Mouse (Mus musculus) lung, postnatal 0 days (tissue): ENCODE measurements around the gene Pla2g7. TPM values are rescaled to one million over a fixed set of nuclear protein-coding genes. Genes with fewer than 3 reads are reported as not detected.
A peak's percentile ranks its signal among the peaks of the same experiment; 100 is the strongest.

Experiments used
- ATAC-seq: fragments of 200-750 bp; cut with Nextera tagmentation; 2 replicates; pipeline ENCODE4 v1.8.0; 2017; ENCODE audit warnings: moderate library complexity
- DNase-seq: peaks from one replicate; pipeline ENCODE4 v3.0.0-alpha.2; 2016; ENCODE audit warnings: low spot score
- H3K27ac ChIP-seq: fragments of 300-500 bp; sonication (generic); 2 replicates; pipeline ENCODE4 v1.5.1; 2014; ENCODE audit warnings: antibody characterized with exemption, mild to moderate bottlenecking, low read length, mixed read lengths
- H3K27me3 ChIP-seq: fragments of 300-500 bp; sonication (generic); replicated peaks from 2 replicates; pipeline ENCODE4 v1.6.1; 2014; ENCODE audit warnings: low read length, mixed read lengths; ENCODE audit not compliant: insufficient read depth
- H3K36me3 ChIP-seq: fragments of 300-500 bp; sonication (generic); 2 replicates; pipeline ENCODE4 v1.6.1; 2014; ENCODE audit warnings: low read length, mixed read lengths; ENCODE audit not compliant: insufficient read depth
- H3K4me1 ChIP-seq: fragments of 300-500 bp; sonication (generic); 2 replicates; pipeline ENCODE4 v1.6.1; 2014; ENCODE audit warnings: antibody characterized with exemption, low read depth, low read length, mixed read lengths; ENCODE audit not compliant: insufficient read depth
- H3K4me2 ChIP-seq: fragments of 300-500 bp; sonication (generic); replicated peaks from 2 replicates; pipeline ENCODE4 v1.6.1; 2014; ENCODE audit warnings: low read depth, mild to moderate bottlenecking, low read length, moderate library complexity, mixed read lengths
- H3K4me3 ChIP-seq: fragments of 300-500 bp; sonication (generic); 2 replicates; pipeline ENCODE4 v1.5.1; 2014; ENCODE audit warnings: low read depth, low read length
- H3K9ac ChIP-seq: fragments of 300-500 bp; sonication (generic); replicated peaks from 2 replicates; pipeline ENCODE4 v1.6.1; 2014; ENCODE audit warnings: low read depth, mild to moderate bottlenecking
- H3K9me3 ChIP-seq: fragments of 300-500 bp; sonication (generic); 2 replicates; pipeline ENCODE4 v1.6.1; 2016; ENCODE audit warnings: low read length, mixed read lengths
- CTCF ChIP-seq: IDR thresholded peaks from 2 replicates; pipeline ENCODE4 v1.5.1; 2016; ENCODE audit warnings: antibody characterized with exemption, mild to moderate bottlenecking
- EP300 ChIP-seq: IDR thresholded peaks from 2 replicates; pipeline ENCODE4 v1.6.1; 2016; ENCODE audit warnings: antibody characterized with exemption, mild to moderate bottlenecking, control low read depth
- WGBS: fragments of 180-500 bp; shearing (Covaris S2); extraction: QIAGEN DNeasy Blood & Tissue Kit; methylation state at CpG from one replicate; pipeline ENCODE4 v1.1.7; 2014; 5-methylcytosine and 5-hydroxymethylcytosine counted together
- polyA plus RNA-seq: library from polyadenylated mRNA; unstranded; fragments of >200 nt; fragmentation: Nextera tagmentation; extraction: Ambion mirVana; gene quantifications from 2 replicates; pipeline ENCODE4 v1.2.1, GENCODE M21; 2015

Pla2g7 gene
- polyA plus RNA-seq: 13.9 and 15.8 TPM in 2 replicates

DNA sequence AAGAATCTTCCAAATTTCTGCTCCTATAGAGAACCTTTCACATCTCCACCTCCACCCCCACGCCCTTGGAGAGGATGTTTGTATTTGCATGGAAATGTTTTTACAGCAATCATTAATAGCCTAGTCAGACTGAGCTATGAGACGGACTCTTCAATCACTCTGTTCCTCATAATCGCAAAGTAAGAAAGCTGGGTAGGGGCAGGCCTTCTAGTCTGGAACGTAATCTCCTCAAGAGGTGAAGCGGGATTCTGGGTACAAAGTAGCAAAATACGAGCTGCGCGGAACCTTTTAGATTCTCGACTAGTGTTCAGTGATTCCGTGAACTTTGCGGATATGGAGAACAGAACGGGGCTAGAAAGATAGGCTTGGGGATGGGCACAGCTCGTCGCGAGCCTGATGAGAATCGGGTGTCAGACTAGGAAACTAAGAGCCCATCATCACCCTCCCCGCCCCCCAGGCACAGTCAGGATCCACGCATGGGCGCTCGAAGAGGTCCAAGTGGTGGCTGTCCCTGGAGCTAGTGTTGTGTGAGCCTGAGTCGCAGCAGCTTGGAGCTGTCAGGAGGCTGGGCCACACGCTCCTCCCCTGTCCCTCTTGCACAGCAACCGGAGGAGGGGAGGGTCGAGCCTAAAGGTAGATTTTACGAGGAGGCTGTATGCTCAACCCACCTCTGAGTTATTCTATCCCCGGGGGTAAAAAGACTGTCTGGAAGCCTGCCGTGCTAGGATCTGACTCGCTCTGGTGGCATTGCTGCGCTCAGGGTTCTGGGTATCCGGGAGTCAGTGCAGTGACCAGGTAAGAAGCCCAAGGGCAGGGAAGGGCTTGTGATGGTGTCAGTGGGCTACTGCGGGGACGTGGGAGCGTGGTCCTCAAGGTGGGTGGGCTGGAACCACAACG lies at the start of gene Pla2g7:
Pla2g7 (plus strand) TSS at position 107 of the 897 bp plus-strand sequence.
- Histone ChIP-seq H3K4me3 (peak within 1 kb of the TSS; percentile 42), H3K27me3 (no peaks in the 10 kb centered on the region), H3K4me2 (peak within 1 kb of the TSS; percentile 77), H3K36me3 (no peaks in the 10 kb centered on the region), H3K9me3 (no peaks in the 10 kb centered on the region), H3K27ac (0 out of 2 replicates have a peak within 1 kb of the TSS, but pooled peaks have one; percentile 9), H3K9ac (0 out of 2 replicates have a peak within 1 kb of the TSS, but pooled peaks have one; percentile 8), H3K4me1 (peaks cover 7% of the 10 kb centered on the region; the same call in 1 of the 2 replicates)
- TF ChIP-seq CTCF: no peak
- no peak for TF ChIP-seq EP300
- DNase-seq (peak; percentile 58), ATAC-seq (peak; percentile 79)
- WGBS: 1% methylated on average over 34 of the region's 34 CpGs

DNA sequence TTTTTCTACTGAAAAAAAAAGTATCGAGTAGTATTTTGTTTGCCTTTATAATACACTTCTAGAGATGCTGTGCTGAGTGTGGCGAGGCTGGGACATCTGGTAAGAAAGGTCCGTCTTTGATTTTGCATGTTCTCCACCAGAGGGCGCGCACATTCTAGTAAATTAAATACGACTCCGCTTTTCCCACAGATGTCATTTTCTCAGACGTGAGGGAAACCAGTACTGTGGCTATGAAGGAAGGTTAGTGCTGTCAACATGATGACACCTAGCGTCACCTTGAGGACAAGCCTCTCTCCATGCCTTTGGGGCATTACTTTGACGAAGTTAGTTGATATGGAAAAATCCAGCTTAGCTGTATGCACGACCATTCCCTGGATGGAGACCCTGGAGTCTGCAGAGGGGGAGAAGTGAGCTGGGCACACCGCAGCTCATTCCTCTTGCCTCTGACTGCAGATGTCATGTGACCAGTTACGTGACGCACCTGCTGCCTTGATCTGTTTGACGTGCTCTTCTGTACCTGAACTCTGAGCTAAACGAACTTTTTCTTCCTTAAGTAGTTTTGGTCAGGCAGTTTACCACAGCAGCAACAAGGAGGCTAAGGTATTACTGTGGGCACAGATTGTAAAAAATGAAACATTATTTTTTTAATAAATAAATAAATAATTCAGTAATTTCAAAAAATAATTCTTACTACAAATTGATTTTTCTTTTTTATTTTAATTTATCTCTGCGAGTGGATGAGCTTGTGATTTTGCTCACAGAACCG lies 49.1 kb upstream of the Pla2g7 start:
- H3K4me3 ChIP-seq: no peak overlapping the region
- no peaks in the 10 kb centered on the region for H3K9me3 ChIP-seq
- 20% methylated on average over 18 of the region's 18 CpGs for WGBS
- peak; percentile 53; the same call in 1 of the 2 replicates for ATAC-seq
- no peak overlapping the region for H3K4me2 ChIP-seq
- no peak overlapping the region for H3K9ac ChIP-seq
- no peaks in the 10 kb centered on the region for H3K4me1 ChIP-seq
- no peak overlapping the region for H3K27ac ChIP-seq
- no peaks in the 10 kb centered on the region for H3K27me3 ChIP-seq
- TF ChIP-seq CTCF (peak; percentile 80), EP300 (no peak)
- DNase-seq: peak; percentile 90
- H3K36me3 ChIP-seq: no peaks in the 10 kb centered on the region

DNA sequence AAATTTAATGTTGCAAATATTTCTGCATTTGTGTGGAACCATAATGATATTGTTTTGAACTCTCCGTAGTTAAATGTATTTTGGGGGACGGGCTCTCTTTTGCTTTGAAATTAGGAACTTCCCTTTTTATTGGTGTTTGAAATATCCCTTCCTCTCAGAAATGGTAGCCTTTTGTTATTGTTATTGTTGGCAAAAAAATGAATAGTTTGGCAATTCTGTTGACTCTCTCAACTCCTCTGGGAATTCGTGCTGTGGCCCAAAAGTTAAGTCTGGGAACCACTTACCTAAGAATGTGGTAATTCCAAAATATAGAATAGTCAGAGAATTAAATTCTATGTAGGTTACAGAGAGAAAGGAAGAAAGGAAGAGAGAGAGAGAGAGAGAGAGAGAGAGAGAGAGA lies 47.7 kb upstream of the Pla2g7 start:
- Histone ChIP-seq H3K4me3 (no peak overlapping the region), H3K9ac (no peak overlapping the region), H3K4me1 (no peaks in the 10 kb centered on the region), H3K36me3 (no peaks in the 10 kb centered on the region), H3K9me3 (no peaks in the 10 kb centered on the region), H3K27ac (no peak overlapping the region), H3K27me3 (no peaks in the 10 kb centered on the region), H3K4me2 (no peak overlapping the region)
- TF ChIP-seq EP300 (no peak), CTCF (no peak)
- ATAC-seq: no peak
- 70% methylated on average over 3 of the region's 3 CpGs for WGBS
- no peak for DNase-seq

DNA sequence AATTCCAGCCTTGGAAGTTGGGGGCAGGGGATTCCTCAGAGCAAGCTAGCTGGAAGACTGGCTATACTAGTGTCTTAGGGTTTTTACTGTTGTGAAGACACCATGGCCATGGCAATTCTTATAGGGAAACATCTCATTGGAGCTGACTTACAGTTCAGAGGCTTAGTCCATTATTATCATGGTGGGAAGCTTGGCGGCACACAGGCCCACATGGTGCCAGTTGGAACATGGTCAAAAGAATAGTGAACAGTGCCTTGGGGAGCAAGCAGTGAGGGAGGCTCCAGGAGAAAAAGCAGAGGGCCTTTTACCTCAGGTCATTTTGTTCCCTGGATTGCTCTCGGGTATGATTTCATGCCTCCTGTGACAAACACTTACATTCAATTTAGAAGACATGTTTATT lies 37.4 kb upstream of the Pla2g7 start:
- Histone ChIP-seq H3K9me3 (no peaks in the 10 kb centered on the region), H3K4me3 (no peak overlapping the region), H3K9ac (no peak overlapping the region), H3K36me3 (no peaks in the 10 kb centered on the region), H3K4me1 (no peaks in the 10 kb centered on the region), H3K27ac (no peak overlapping the region), H3K27me3 (no peaks in the 10 kb centered on the region), H3K4me2 (no peak overlapping the region)
- WGBS: 87% methylated on average over 2 of the region's 2 CpGs
- no peak for ATAC-seq
- TF ChIP-seq EP300 (no peak), CTCF (no peak)
- no peak for DNase-seq

DNA sequence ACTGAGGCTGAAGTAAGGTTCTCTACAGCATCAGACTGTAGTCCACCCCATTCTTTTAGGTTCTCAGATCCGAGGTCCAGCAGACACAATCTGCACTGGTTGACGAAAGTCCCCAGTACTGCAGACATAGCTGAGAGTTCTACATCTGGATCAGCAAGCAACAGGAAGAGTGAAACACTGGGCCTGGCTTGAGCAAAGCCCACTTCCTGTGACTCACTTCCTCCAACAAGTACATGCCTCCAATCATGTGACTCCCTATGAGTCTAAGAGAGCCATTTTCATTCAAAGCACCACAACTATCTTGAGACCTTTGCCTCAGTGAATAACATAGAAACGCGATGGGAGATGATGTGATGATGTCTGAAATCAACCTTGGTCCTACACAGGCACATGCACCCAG lies 36.7 kb upstream of the Pla2g7 start:
- ATAC-seq: no peak
- H3K36me3 ChIP-seq: no peaks in the 10 kb centered on the region

More for the DNA sequence above, 36.7 kb upstream of the Pla2g7 start:
- H3K27ac ChIP-seq: no peak overlapping the region
- H3K4me1 ChIP-seq: no peaks in the 10 kb centered on the region
- H3K27me3 ChIP-seq: no peaks in the 10 kb centered on the region
- no peaks in the 10 kb centered on the region for H3K9me3 ChIP-seq
- H3K4me3 ChIP-seq: no peak overlapping the region
- H3K4me2 ChIP-seq: no peak overlapping the region
- DNase-seq: no peak
- H3K9ac ChIP-seq: no peak overlapping the region
- 93% methylated on average over 4 of the region's 4 CpGs for WGBS
- TF ChIP-seq CTCF (no peak), EP300 (no peak)
